ENCODE assay signal across 21 mouse cellular contexts in the genomic region with DNA sequence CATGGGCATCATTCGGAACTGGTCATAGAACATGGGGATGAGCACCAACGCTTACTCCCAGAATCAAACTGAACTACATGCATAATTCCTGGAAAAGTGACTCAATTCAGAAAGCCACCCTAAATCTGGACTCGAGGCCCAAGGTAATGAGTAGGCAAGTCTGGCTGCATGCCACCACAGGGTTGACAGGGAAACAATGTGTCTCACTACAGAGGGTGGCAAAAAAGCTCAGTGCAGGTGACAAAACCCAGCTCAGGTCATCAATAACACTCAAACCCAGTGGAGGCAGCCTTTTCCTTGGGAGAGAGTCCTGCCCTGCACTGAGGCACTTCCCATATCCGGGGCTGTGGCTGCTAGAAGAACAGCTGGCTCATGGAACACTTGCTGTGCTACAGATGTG.
A peak's percentile ranks its signal among the peaks of the same experiment; 100 is the strongest.
DNase-seq lines count a peak whose midpoint lies in the region; TF ChIP-seq lines count a peak whose summit lies in the region.
"Had no signal": no experiment of that assay in that cellular context is flagged by ENCODE, and none has a peak within 500 bp of the region (broad histone marks: within the 10 kb centered on the region; RNA-seq: fewer than 3 reads in every experiment).

No protein-coding gene starts in this region.

- H3K27ac ChIP-seq in kidney, adult 2 months (ENCODE audit: insufficient read depth, low read depth, low read length) = no peak overlapping the region

- peaks cover 4% of the 10 kb centered on the region; the same call in 1 of the 2 replicates for H3K4me1 ChIP-seq in kidney, adult 2 months (ENCODE audit: control insufficient read depth, insufficient read depth, low read length)

- no peaks in the 10 kb centered on the region for H3K27me3 ChIP-seq in kidney, adult 2 months (replicated peaks; ENCODE audit: control insufficient read depth, insufficient read depth, low read length)
- H3K27me3 ChIP-seq: CH12.LX, Patski had no signal

- intact Hi-C loops in heart, postnatal 25 days (cut with DNase I) = no loop called here

- peak; percentile 19 for DNase-seq in adrenal gland, adult 2 months
- no peak for DNase-seq in adrenal gland, postnatal 4 days (ENCODE audit: low spot score in 2 of 2)
- peak; percentile 12 to 42 for DNase-seq in adrenal gland, postnatal 36 days
- no peak for DNase-seq in adrenal gland, postnatal 14 days
- peak; percentile 62 for DNase-seq in heart, adult 11 months
- DNase-seq in heart, postnatal 25 days (ENCODE audit: low spot score) = no peak
- peak; percentile 33 for DNase-seq in kidney, adult 2 months
- DNase-seq in kidney, adult 8-10 months = no peak
- DNase-seq: adrenal gland, adult 8-10 months; adrenal gland, postnatal 10 days; adrenal gland, postnatal 25 days; B cell, adult 2 months; cerebellum, adult 11 months; cerebellum, adult 11-12 months; cerebellum, adult 18-20 months; cerebellum, adult 2 months; cerebellum, adult 8-10 months; cerebellum, adult 9-10 months had no signal

- TF ChIP-seq CTCF in kidney, adult 2 months (conservative IDR thresholded peaks at IDR 0.05; ENCODE audit: insufficient read depth, insufficient read length, low read depth, low read length) = no peak

- 70% methylated on average over 4 of the region's 4 CpGs for WGBS in kidney, adult 2 months

- no peaks in the 10 kb centered on the region for H3K36me3 ChIP-seq in kidney, adult 2 months (ENCODE audit: control insufficient read depth, insufficient read depth, low read length)
- H3K36me3 ChIP-seq: G1E had no signal

- TF ChIP-seq POLR2A in kidney, adult 2 months (IDR thresholded peaks at IDR 0.05; ENCODE audit: low read depth, low read length) = no peak

- no peak overlapping the region for H3K4me3 ChIP-seq in kidney, adult 2 months (ENCODE audit: insufficient read depth, low read depth, low read length)

Comparison
In these comparisons a context has a peak if more than half of its experiments do, and no peak if none do; other contexts are left out.
1. DNase-seq: peak in adrenal gland, adult 2 months (single experiment), adrenal gland, postnatal 36 days (2 of 2), heart, adult 11 months (single experiment) and kidney, adult 2 months (single experiment); none in adrenal gland, postnatal 4 days (0 of 2), adrenal gland, postnatal 14 days (single experiment), heart, postnatal 25 days (single experiment) and kidney, adult 8-10 months (0 of 2).